Mouse (Mus musculus) layer of hippocampus, postnatal 14 days (tissue): Measurements from ENCODE around the gene Pcolce2. TPM values are rescaled to one million over a fixed set of nuclear protein-coding genes. Genes with fewer than 3 reads are reported as not detected.

Experiments used
- DNase-seq, 2 experiments: peaks; one replicate each; pipeline ENCODE4 v3.0.0; 2021 to 2022; ENCODE audit warnings: low spot score in 2 of 2, mixed read lengths in 1 of 2
- total RNA-seq, 2 experiments: library from RNA; stranded (reverse); gene quantifications; 2 replicates each; pipeline ENCODE4 v1.2.3; 2021

The Pcolce2 gene
- total RNA-seq, 2 experiments from 2014 or later = 4.2 to 4.9 TPM

DNA sequence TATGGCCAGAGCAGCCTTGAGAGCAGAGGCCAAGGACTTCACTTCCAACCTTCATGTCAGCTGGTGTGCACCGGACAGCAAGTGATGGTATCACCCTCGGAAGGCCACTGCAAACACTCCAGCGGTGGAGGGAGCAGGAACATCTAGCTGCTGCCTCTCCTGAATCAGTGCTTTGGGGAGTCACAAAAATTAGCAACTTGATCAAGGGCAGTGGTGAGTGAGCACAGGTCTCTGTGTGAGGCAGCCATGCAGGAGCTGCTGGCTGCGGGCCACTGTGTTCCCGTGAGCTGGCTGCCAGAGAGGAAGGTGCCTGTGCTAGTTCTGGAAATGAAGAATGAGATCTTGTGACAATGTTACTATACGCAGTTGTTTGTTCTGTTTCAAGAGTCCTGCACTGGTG, 16.0 kb downstream of the Pcolce2 start:
- no peak for DNase-seq

- no peak for DNase-seq
Observed at GRCm38 (mm10) chr9:95654356-95654755, 17.0 kb downstream of the Pcolce2 start.

GRCm38 (mm10) chr9:95657941-95658340, 20.5 kb downstream of the Pcolce2 start:
- DNase-seq = no peak

GRCm38 (mm10) chr9:95664290-95664989, 27.0 kb downstream of the Pcolce2 start:
- DNase-seq = peak in 1 of 2 experiments; percentile 54

DNA sequence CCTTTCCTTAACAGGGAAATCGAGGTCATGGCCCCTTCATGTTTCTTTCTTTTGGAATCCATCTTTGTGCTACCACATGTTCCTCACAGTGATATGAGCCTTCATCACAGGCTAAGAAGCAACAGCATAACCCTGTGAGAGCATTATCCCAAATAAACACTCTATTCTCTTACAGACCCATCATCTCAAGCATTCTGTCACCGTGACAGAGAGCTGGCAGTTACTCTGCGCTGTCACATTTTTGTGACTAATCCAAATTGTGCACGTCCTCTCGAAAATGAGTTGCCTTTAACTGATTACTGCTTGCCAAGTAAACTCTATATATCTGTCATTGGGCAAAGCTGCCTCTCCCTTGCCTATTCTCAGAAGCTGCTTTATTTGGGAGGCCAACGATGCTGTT, 28.4 kb downstream of the Pcolce2 start:
- DNase-seq = peak in 1 of 2 experiments; percentile 44

DNA sequence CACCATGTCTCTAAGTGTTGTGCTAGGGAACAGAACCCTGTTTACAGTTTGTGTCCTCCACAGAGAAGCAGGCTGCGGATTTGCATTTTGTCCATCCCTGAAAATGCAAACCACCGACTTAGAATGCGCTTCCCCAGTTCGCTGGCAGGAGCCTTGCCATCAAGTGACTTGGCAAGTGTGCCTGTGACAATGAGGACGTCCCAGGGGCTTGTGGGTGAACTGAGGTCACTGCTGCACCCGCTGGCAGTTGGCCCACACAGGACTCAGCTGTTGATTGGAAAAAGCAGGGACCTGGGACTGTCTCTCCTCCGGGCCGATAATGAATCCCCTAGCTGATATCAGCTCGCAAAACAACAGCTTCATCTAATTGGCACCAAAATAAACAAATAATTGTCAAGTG, 30.4 kb downstream of the Pcolce2 start:
- DNase-seq = peak; percentile 65 to 84

GRCm38 (mm10) chr9:95668306-95668705, 30.9 kb downstream of the Pcolce2 start:
- DNase-seq = peak in 1 of 2 experiments; percentile 44

DNA sequence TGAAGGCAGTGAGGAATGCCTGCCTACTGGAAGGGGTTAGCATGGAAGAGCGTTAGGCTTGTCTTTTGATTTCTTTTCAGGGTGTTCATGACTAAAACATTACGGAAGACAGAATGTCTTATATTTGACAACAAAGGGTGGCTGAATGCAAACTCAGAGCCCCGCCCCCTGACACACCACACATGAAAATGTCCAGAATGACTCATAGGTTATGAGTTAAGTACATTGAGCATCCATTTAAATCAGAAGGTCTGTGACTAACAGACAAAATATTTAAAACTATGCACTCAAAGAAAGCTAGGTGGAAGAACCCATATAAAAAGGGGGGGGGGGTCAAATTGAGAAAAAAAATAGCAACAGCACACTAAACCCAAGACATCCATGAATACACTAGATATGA, 34.9 kb downstream of the Pcolce2 start:
- no peak for DNase-seq

DNA sequence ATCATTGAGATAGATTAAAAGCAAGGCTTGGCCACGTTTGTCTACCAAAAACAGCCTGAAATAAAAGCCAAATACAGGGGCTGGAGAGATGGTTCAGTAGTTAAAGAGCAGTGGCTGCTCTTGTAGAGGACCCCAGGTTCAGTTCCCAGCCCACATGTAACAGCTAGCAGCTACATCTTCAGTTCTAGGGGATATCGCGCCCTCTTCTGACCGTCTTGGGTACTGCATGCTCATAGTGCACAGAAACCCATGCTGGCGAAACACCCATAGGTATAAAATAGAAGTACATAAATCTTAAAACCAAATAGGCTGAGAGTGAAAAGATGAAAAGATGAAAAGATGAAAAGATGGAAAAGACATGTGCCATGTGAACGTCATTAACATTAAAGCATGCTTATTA, 35.4 kb downstream of the Pcolce2 start:
- no peak for DNase-seq

DNA sequence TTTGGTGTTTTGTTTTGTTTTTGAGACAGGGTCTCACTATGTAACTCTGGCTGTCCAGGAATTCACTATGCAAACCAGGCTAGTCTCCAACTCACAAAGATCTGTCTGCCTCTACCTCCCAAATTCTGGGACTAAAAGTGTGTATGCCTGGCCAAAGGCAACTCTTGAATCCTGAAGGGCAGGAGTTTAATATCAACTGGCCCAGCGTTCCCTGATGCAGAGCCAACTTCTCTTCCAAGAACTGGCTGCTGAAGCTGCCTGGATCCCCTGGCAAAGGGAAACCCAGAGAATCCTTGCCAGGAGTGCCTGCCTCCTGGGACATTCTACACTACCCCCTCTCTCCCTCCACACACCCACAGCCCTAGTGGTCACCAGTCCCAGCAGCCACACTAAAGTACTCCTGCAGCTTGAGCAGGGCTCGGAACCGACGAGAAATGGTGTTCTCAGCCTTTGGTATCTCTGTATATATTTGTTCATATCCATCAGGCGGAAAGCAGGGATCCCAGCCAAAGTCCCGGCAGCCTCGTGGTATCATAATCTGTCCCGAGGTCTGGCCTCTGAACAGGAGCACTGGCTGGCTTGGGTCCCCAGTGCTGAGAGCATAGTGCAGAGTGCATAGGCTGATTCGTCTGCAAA, 37.8 kb downstream of the Pcolce2 start:
- DNase-seq = peak; percentile 43 to 71

DNA sequence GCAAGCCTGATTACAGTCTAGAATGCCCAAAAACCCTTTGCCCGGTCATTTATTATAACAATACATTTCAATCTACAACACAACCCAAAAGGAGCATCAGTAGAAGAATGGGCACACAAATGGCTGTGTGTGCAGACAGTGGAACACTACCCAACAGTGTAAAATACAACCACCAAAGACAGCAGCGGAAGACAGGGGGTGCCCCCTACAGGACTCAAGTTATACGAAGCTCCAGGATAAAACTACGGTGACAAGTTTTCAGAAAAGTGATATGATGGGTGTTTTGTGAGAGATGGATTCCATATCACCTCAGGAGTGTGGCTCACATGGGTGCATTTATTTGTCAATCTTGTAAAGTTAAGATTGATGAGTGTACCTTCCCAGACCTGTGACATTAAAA, 38.6 kb downstream of the Pcolce2 start:
- DNase-seq = no peak

DNA sequence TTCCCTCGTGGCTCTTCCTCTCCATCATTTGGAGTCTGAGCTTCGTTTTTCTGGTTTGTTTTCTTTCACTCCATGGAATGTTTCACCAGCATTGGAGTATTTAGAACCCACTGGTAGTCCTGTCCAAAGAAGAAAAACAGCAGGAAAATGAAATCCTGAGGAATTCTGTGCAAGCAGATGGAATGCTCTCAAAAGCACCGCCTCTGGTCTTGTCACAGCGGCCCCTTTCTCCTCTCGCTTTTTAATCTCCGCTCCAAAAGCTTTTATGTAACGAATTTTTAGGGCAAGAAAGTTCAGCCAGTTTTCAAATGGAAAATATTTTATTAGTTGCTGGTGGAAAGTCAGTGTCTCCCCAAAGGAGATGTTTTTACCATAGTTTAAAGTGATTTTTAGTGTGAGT, 42.6 kb downstream of the Pcolce2 start:
- DNase-seq = no peak

DNA sequence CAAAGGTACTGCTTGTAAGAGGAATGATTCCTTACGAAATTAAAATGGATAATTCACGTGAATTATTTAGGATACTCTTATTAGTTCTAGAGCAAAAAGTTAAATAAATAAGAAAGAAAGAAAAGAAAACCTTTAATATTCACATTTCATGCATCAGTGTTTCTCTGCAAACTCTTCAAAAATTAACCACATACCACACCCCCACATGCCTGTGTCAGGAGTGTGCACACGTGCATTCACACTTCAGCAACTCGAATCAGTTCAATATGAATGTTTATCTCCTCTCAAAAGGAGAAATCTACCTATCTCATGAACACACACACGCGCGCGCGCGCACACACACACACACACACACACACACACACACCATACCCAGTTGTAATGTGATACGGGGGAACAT, 43.3 kb downstream of the Pcolce2 start:
- no peak for DNase-seq

- no peak for DNase-seq
Observed at GRCm38 (mm10) chr9:95685660-95686440, 48.4 kb downstream of the Pcolce2 start.

- no peak for DNase-seq
Observed at GRCm38 (mm10) chr9:95688064-95688463, 50.7 kb downstream of the Pcolce2 start.

DNA sequence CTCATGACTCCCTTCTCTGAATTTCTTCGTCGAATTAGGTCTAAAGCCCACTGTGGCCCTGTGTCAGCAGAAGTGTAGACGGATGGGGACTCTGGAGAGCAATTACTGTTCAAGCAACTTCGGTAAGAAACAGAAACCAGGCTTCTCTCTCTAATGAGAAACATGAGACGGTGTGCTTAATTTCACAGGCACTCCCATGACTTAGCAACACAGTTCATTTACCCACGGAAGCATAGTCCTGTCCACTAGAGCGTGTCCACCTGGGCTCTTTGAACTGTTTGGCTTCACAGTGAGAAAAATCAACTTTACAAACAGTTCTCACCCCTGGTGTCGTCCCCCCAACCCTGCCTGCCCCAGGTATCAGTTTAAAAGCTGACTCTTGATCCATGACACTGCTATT, 55.4 kb downstream of the Pcolce2 start:
- no peak for DNase-seq

GRCm38 (mm10) chr9:95693528-95694100, 56.2 kb downstream of the Pcolce2 start:
- no peak for DNase-seq

DNA sequence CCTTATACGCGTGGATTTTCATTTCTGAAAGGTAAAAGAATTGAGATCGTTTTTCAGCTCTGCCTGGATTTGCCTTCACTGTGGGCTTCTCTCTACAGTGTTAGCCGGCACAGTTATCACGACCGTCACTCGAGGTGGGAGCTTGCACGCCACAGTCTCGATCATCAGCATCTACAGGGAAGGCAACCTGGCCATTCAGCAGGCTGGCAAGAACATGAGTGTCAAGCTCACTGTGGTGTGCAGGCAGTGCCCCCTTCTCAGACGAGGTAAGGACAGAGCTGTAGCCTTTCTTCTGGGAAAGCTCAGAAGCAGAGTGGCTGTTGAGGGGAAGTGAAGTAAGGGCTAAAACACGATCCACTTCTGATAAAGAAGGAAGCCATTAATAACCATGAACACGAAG, 57.1 kb downstream of the Pcolce2 start:
- no peak for DNase-seq

DNA sequence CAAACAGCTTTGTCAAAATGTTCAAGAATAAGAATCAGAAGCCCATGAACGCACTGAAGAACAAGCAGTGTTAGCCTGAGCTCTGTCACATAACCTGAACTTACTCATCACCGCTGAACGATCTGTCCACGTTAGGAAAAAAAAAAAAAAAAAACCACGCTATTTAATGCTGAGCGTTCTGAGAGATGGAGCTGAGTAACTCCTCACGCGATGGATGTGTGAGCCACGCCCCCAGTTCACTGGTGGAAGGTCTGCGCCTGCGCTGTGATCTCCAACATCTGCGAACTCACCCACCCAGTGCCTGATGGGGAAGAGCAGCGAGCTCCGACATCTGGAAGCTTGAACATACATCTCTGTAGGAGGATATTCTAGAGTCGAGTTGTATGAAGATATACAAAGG, 57.6 kb downstream of the Pcolce2 start:
- no peak for DNase-seq

- no peak for DNase-seq
Observed at GRCm38 (mm10) chr9:95696581-95696980, 59.2 kb downstream of the Pcolce2 start.

DNA sequence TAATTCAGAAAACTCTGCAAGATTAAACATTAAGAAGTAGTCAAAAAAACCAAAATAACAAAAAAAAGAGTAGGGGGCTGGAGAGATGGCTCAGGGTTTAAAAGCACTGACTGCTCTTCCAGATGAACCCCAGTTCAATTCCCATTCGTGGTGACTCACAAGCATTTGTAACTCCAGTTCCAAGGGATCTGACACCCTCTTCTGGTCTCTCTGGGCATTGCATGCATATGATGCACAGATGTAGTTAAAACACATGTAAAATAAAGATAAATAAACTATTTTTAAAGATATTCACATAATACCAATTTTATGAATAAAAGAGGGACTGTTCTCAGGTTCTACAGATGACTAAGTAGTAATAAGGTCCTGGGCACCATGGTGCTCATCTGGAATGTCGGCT, 60.4 kb downstream of the Pcolce2 start:
- peak in 1 of 2 experiments; percentile 37 for DNase-seq

GRCm38 (mm10) chr9:95699273-95699672, 61.9 kb downstream of the Pcolce2 start:
- peak; percentile 26 to 69 for DNase-seq
